Mouse (Mus musculus) cortical plate, adult 2 months (tissue): ENCODE results near the gene Arl15.

Source experiments
- CTCF ChIP-seq: fragments of 200-500 bp; IDR thresholded peaks from 2 replicates; pipeline ENCODE4 v1.5.1; 2011; ENCODE audit warnings: mild to moderate bottlenecking, control low read depth, low read length; ENCODE audit not compliant: insufficient read depth; ENCODE audit errors: extremely low read depth
- POLR2A ChIP-seq: fragments of 200-500 bp; IDR thresholded peaks from 2 replicates; pipeline ENCODE4 v1.6.1; 2011; ENCODE audit warnings: mild to moderate bottlenecking, low read length, control low read depth; ENCODE audit not compliant: insufficient read depth; ENCODE audit errors: extremely low read depth

- TF ChIP-seq POLR2A (no peak), CTCF (0 out of 2 replicates have a peak, but pooled peaks have one; percentile 17)
These were observed 348.5 kb downstream of the Arl15 start for GRCm38 (mm10) chr13:114142826-114143225.
